Mouse (Mus musculus) CD4-positive, CD25-positive, alpha-beta regulatory T cell (primary cell): Measurements from ENCODE around the gene Chd6. TPM values are rescaled to one million over a fixed set of nuclear protein-coding genes. Genes with fewer than 3 reads are reported as not detected.

Experiments
- polyA plus RNA-seq: library from polyadenylated mRNA; unstranded; fragments of 100-300 nt; shearing (Covaris generic); gene quantifications from one replicate; pipeline ENCODE4 v1.2.1, GENCODE M21; 2017

The Chd6 gene
- 60.1 TPM for polyA plus RNA-seq

GRCm38 (mm10) chr2:161108933-161109371 is at the start of gene Chd6:
Chd6 (minus strand) TSS chr2:161109075.

GRCm38 (mm10) chr2:160912231-160912671 is 196.6 kb downstream of the Chd6 start, which contains the start of gene Emilin3:
Emilin3 (minus strand) TSS chr2:160912328.

Other genes with a start within 250 kb of the Chd6 start
- gene Zhx3, start 236.1 kb downstream of the Chd6 start, polyA plus RNA-seq = 8.6 TPM
- 0.81 TPM for gene Lpin3, start 228.4 kb downstream of the Chd6 start, polyA plus RNA-seq
- gene Emilin3, start 196.7 kb downstream of the Chd6 start, polyA plus RNA-seq = not detected